Mouse (Mus musculus): ENCODE measurements around the gene Kit. TPM values are rescaled to one million over a fixed set of nuclear protein-coding genes. Genes with fewer than 3 reads are reported as not detected.
A peak's percentile ranks its signal among the peaks of the same experiment; 100 is the strongest.

The Kit gene
- total RNA-seq, 2 experiments from 2014 or later = 77.5 to 87.4 TPM

GRCm38 (mm10) chr5:75623993-75624706 lies 49.4 kb downstream of the Kit start:
- no peak for TF ChIP-seq CTCF (conservative IDR thresholded peaks at IDR 0.05)
- DNase-seq (ENCODE audit: low spot score in 2 of 2) = no peak
- H3K4me3 ChIP-seq = no peak overlapping the region
- no peak overlapping the region for H3K27ac ChIP-seq

GRCm38 (mm10) chr5:75625059-75625458 lies 50.3 kb downstream of the Kit start:
- Histone ChIP-seq H3K4me3 (no peak overlapping the region), H3K27ac (no peak overlapping the region)
- no peak for DNase-seq (ENCODE audit: low spot score in 2 of 2)
- no peak for TF ChIP-seq CTCF (conservative IDR thresholded peaks at IDR 0.05)

- no peak for TF ChIP-seq CTCF (conservative IDR thresholded peaks at IDR 0.05)
- DNase-seq (ENCODE audit: low spot score in 2 of 2) = no peak
- no peak overlapping the region for H3K27ac ChIP-seq
- no peak overlapping the region for H3K4me3 ChIP-seq
These were observed 51.6 kb downstream of the Kit start for GRCm38 (mm10) chr5:75626284-75626683.

GRCm38 (mm10) chr5:75626703-75627102 lies 52.0 kb downstream of the Kit start:
- no peak for DNase-seq (ENCODE audit: low spot score in 2 of 2)
- Histone ChIP-seq H3K4me3 (no peak overlapping the region), H3K27ac (no peak overlapping the region)
- TF ChIP-seq CTCF (conservative IDR thresholded peaks at IDR 0.05) = no peak

GRCm38 (mm10) chr5:75632257-75632656 lies 57.5 kb downstream of the Kit start:
- Histone ChIP-seq H3K27ac (peak overlapping the region; percentile 75; the same call in 1 of the 2 replicates), H3K4me3 (no peak overlapping the region)
- TF ChIP-seq CTCF (conservative IDR thresholded peaks at IDR 0.05) = no peak
- DNase-seq (ENCODE audit: low spot score in 2 of 2) = no peak

- Histone ChIP-seq H3K27ac (peak overlapping the region; percentile 75), H3K4me3 (peak overlapping the region; percentile 13; the same call in 1 of the 2 replicates)
- peak; percentile 40 to 45 for DNase-seq (ENCODE audit: low spot score in 2 of 2)
- no peak for TF ChIP-seq CTCF (conservative IDR thresholded peaks at IDR 0.05)
These were observed 58.3 kb downstream of the Kit start for GRCm38 (mm10) chr5:75632846-75633640.

GRCm38 (mm10) chr5:75635385-75635784 lies 60.7 kb downstream of the Kit start:
- no peak overlapping the region for H3K4me3 ChIP-seq
- DNase-seq (ENCODE audit: low spot score in 2 of 2) = peak in 1 of 2 experiments; percentile 17
- H3K27ac ChIP-seq = peak overlapping the region; percentile 54
- TF ChIP-seq CTCF (conservative IDR thresholded peaks at IDR 0.05) = no peak

- no peak overlapping the region for H3K4me3 ChIP-seq
- no peak for DNase-seq (ENCODE audit: low spot score in 2 of 2)
- H3K27ac ChIP-seq = no peak overlapping the region
- no peak for TF ChIP-seq CTCF (conservative IDR thresholded peaks at IDR 0.05)
These were observed 65.9 kb downstream of the Kit start for GRCm38 (mm10) chr5:75640637-75641036.

- TF ChIP-seq CTCF (conservative IDR thresholded peaks at IDR 0.05) = no peak
- H3K4me3 ChIP-seq = no peak overlapping the region
- DNase-seq (ENCODE audit: low spot score in 2 of 2) = peak; percentile 36 to 77
- H3K27ac ChIP-seq = peak overlapping the region; percentile 65
These were observed 72.3 kb downstream of the Kit start for GRCm38 (mm10) chr5:75647046-75647445.

GRCm38 (mm10) chr5:75650566-75650965 lies 75.8 kb downstream of the Kit start:
- H3K4me3 ChIP-seq = no peak overlapping the region
- no peak for DNase-seq (ENCODE audit: low spot score in 2 of 2)
- no peak for TF ChIP-seq CTCF (conservative IDR thresholded peaks at IDR 0.05)
- no peak overlapping the region for H3K27ac ChIP-seq

- TF ChIP-seq CTCF (conservative IDR thresholded peaks at IDR 0.05) = no peak
These were observed 78.7 kb downstream of the Kit start for GRCm38 (mm10) chr5:75653431-75653830.

GRCm38 (mm10) chr5:75658575-75658974 lies 83.9 kb downstream of the Kit start:
- H3K27ac ChIP-seq = no peak overlapping the region
- no peak for TF ChIP-seq CTCF (conservative IDR thresholded peaks at IDR 0.05)
- no peak overlapping the region for H3K4me3 ChIP-seq
- DNase-seq (ENCODE audit: low spot score in 2 of 2) = no peak

More at GRCm38 (mm10) chr5:75653431-75653830, 78.7 kb downstream of the Kit start:
- H3K4me3 ChIP-seq = no peak overlapping the region
- H3K27ac ChIP-seq = no peak overlapping the region
- DNase-seq (ENCODE audit: low spot score in 2 of 2) = no peak

GRCm38 (mm10) chr5:75660342-75660741 lies 85.6 kb downstream of the Kit start:
- DNase-seq (ENCODE audit: low spot score in 2 of 2) = no peak
- H3K4me3 ChIP-seq = no peak overlapping the region
- no peak overlapping the region for H3K27ac ChIP-seq
- TF ChIP-seq CTCF (conservative IDR thresholded peaks at IDR 0.05) = no peak

Data from layer of hippocampus, adult 2 months (tissue).